Mouse (Mus musculus): ENCODE measurements at regions not wholly inside any gene's neighbourhood (a gene's known extent, or its start where the extent isn't known, plus 50 kb on each side); places are given as distances from the start of the nearest gene placed in this dataset.

GRCm38 (mm10) chr8:92077611-92078010, 275.7 kb upstream of the Irx3 start:
- DNase-seq = no peak
- intact Hi-C loops (cut with DNase I; ENCODE audit: low total_unique reads) = no loop called here

DNA sequence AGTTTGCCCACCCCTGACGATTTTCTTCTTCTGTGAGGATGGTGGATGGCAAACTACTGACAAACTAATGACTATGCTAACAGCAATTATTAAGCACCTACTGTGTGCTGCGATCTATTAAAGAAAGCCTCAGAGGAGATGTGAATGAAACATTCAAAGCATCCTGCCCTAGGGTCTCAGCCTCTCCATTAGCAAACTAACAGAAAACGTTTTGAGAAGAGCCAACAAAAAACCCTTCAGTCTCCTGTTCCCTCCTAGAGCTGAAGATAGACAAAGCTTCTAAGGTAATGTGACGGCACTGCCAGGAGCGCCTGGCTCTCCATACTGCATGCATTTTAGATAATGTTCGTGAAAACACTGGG, 270.4 kb upstream of the Irx3 start:
- no peak for DNase-seq
- intact Hi-C loops (cut with DNase I; ENCODE audit: low total_unique reads) = no loop called here

DNA sequence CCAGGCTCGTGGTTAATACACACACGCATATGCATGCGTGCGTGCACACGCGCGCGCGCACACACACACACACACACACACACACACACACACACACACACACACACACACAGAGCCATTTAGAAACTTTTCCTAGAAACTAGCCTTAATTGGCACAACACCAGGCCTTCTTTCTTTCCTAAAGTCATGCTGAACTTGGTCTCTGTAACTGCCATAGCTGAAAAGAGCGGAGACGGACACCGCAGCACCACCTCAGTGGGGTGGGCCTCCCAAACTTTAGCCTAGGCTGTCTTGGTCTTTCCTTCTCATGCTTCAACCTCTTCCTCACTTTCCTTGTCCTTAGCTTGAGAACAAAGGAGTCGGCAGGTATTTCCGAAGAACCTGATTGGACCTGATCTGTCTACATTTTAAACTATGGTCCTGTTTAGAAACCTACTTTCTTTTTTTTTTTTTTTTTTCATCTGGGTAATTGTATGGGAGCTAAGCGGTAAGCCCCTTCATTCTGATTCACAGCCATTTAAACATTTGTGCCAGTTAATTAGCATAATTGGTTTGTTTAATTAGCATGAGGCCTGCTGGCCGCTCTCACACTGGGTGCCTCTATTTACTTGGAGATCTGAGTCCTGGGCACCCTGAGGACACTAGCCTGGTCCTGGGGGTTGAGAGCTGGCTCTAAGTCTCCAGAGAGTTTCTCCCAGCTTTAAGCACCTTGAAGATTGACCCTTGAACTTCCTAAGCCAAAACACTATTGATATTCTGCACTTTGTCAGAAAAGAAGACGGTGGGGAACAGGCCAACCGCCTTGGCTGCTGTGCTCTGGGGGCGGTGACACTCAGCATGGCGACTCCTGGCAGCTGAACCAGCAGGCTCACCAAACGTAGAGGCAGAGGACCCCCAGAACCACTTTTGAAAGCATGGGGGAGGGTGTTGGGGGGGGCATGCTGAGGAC, 269.7 kb upstream of the Irx3 start:
- DNase-seq = no peak
- intact Hi-C loops (cut with DNase I; ENCODE audit: low total_unique reads) = no loop called here

GRCm38 (mm10) chr8:92070704-92071103, 268.8 kb upstream of the Irx3 start:
- no peak for DNase-seq
- intact Hi-C loops (cut with DNase I; ENCODE audit: low total_unique reads) = no loop called here

GRCm38 (mm10) chr8:92066435-92066834, 264.6 kb upstream of the Irx3 start:
- no peak for DNase-seq
- intact Hi-C loops (cut with DNase I; ENCODE audit: low total_unique reads) = no loop called here

- DNase-seq = no peak
- intact Hi-C loops (cut with DNase I; ENCODE audit: low total_unique reads) = no loop called here
These were observed 263.8 kb upstream of the Irx3 start for GRCm38 (mm10) chr8:92065554-92066239.

DNA sequence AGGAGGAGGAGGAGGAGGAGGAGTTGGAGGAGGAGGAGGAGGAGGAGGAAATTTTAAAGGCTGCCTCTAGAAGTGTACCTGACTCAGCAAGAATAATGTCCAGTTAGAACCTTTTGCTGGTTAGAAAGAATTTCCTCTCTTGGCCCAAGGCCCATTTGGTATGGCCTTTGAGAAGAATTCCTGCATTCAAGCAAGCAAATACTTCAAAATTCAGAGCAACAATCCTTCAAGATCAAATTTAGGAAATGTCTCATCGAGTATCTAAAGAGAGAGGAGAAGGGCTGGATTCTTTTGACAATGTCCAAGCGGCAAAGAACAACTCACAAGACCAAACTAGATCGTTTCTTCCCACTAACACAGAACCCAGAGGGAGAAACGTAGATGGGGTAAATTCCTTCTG, 263.1 kb upstream of the Irx3 start:
- no peak for DNase-seq
- intact Hi-C loops (cut with DNase I; ENCODE audit: low total_unique reads) = no loop called here

DNA sequence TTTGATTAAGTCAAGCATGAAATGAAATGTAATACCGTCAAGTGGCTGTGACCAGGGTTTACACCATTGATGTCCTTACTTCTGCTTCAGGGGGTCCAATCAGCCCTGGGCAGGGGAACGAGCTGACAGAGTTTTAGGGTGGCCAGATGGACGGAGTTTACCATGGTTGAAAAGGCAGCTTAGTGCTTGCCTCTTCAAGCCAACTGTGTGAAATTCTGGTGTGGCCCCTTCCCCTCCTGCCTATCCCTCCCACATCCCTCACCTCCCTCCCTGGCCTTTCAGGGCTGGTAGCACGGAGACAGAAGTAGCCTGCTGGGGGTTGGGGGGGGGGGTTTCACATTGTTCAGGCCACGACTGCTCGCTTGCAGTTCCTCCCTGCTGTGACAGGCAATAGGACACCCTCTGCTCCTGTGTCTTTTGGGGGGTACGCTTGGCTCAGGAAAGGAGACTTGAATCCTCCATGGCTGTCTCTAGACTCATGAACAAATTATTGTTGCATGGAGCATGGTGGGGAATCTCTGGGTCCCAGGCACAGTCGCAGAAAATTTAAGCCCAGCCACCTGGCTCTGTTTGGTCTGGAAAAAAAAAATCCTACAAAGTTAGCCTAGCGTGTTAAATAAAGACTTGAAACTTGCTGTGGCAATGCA, 262.4 kb upstream of the Irx3 start:
- intact Hi-C loops (cut with DNase I; ENCODE audit: low total_unique reads) = no loop called here
- DNase-seq = no peak

DNA sequence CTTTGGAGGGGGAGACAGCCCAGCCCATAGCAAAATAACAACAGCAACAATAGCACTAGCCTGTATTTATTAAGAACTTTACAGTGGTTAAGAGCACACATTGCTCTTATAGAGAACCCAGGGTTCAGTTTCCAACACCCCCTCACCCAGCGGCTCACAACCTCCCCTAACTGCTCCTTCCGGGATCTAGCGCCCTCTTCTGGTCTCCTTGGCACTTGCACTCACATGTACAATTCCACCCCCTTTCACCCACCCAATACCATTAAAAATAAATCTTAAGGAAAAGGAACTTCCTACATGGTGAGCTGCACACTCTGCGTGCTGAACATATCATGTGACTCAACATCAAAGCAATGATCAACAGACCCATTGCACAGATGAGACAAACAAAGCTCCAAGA, 261.5 kb upstream of the Irx3 start:
- intact Hi-C loops (cut with DNase I; ENCODE audit: low total_unique reads) = no loop called here
- DNase-seq = no peak

- DNase-seq = no peak
- intact Hi-C loops (cut with DNase I; ENCODE audit: low total_unique reads) = no loop called here
These were observed 257.6 kb upstream of the Irx3 start for GRCm38 (mm10) chr8:92059471-92059870.

GRCm38 (mm10) chr8:92058953-92059352, 257.1 kb upstream of the Irx3 start:
- no peak for DNase-seq
- intact Hi-C loops (cut with DNase I; ENCODE audit: low total_unique reads) = no loop called here

DNA sequence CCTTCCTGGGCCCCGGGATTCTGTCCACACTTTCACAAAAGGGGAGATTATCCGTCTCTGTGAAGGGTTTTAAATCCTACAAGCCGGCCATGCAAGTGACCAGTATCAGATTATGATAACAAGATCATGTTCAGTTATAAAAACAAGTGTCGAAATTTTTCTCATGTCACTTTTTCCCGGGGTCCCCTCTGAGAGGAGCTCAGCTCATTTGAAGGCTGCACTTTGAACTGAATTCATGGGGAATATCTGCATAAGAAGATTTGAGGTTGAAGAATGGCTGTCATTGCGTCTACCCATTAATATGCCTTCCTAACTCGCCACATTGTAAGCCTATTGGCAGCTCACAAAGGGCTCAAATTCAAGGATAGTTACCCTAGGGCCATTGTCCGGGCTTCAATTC, 256.0 kb upstream of the Irx3 start:
- DNase-seq = no peak
- intact Hi-C loops (cut with DNase I; ENCODE audit: low total_unique reads) = no loop called here

GRCm38 (mm10) chr8:92055590-92055989, 253.7 kb upstream of the Irx3 start:
- intact Hi-C loops (cut with DNase I; ENCODE audit: low total_unique reads) = no loop called here
- DNase-seq = no peak

- DNase-seq = no peak
- intact Hi-C loops (cut with DNase I; ENCODE audit: low total_unique reads) = no loop called here
These were observed 242.8 kb upstream of the Irx3 start for GRCm38 (mm10) chr8:92044695-92045094.

DNA sequence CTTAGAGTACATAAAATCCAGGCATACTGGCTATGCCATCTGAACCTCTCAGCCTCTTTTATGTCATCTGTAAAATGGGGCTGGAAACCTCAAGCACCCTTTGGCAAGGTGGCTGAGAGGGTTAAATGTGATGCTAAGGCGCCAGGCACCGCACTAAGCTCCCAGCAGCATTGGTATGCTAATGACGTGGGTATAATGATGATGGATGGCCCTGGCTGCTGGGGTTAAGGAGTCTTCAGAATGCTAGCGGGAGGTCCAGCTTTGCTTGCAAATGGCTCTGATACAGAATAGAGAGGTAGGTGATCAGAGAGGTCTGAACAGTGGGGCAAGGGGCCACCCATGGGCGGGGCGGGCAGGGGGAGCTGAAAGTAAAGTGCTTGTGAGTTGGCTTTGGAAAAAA, 241.1 kb upstream of the Irx3 start:
- no peak for DNase-seq
- intact Hi-C loops (cut with DNase I; ENCODE audit: low total_unique reads) = no loop called here

- intact Hi-C loops (cut with DNase I; ENCODE audit: low total_unique reads) = no loop called here
- no peak for DNase-seq
These were observed 228.1 kb upstream of the Irx3 start for GRCm38 (mm10) chr8:92029954-92030353.

- no peak for DNase-seq
- intact Hi-C loops (cut with DNase I; ENCODE audit: low total_unique reads) = no loop called here
These were observed 227.6 kb upstream of the Irx3 start for GRCm38 (mm10) chr8:92029516-92029915.

DNA sequence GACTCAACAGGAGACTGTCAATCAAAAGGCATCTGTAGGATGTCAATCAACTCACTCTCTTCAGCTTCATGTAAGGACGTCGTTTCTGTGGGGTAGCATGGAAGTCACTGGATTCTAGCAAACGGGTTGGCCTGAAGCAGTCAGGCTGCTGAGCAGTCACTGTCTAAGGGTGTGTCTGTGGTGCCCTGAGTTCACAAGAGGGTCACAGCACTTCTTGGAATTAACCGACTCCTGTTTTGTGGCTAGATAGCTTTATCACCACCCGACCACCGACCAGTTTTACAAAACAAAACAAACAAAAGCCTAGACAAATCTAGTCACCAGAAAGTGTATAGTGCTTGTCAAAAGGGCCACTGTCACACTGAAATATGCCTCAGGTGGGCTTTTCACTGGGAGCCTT, 226.4 kb upstream of the Irx3 start:
- intact Hi-C loops (cut with DNase I; ENCODE audit: low total_unique reads) = no loop called here
- no peak for DNase-seq

DNA sequence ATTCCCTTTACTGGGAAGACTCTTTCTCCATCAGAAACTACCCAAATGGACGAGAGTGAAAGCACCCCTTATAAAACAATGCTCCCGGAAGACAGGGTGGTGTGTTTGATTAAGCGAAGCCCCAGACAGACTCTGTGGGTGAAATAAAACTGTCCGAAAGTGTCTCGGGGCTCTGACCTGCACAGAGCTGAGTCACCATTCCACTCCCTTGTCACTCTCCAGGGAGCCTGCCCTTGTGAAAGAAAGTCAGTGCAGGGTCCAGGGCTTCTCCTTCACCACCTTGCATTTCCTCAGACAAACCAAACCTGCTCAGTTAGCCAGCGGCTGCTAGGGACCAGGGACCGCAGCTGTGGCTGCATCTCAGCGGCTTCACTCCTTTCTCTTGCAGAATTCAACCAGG, 222.3 kb upstream of the Irx3 start:
- intact Hi-C loops (cut with DNase I; ENCODE audit: low total_unique reads) = no loop called here

DNA sequence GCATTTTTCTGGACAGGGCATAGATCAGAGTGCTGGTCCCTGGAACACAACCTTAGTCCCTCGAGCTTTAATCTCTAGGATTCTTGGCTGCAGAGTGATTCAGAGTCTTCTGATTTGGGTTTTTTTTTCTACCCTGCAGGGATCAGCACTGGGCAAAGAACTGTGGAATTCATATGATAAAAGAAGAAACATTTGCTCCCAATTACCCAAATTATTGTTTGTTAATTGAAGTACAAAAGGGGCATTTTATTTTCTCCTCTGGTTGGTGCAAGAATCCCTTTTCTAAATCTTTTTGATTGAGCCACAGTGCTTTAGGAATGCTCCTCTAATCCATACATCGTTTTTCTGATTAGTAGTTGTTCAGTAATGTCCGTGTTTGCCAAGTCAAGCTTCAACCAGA, 219.7 kb upstream of the Irx3 start:
- intact Hi-C loops (cut with DNase I; ENCODE audit: low total_unique reads) = no loop called here
- no peak for DNase-seq

More for the DNA sequence above, 222.3 kb upstream of the Irx3 start:
- no peak for DNase-seq

DNA sequence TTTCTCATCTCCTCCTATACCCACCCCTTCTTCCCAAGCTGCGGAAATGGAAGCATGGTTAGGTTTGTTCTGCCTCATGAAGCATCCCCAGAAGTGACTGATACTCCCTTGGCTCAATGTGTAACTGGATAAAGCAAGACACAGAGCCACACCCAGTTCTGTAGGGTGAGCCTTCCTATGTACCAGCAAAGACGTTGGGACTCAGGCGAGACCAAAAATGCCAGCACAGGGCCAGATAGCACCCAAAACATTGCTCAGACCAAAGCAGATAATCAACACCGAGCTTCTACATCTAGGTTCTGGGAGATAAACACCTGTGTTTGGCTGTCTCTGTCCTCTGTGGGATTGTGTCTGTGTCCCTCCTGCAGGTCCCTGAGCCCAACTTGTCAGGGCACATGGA, 212.8 kb upstream of the Irx3 start:
- intact Hi-C loops (cut with DNase I; ENCODE audit: low total_unique reads) = no loop called here
- no peak for DNase-seq

All from gastrocnemius, postnatal 14 days (tissue).